Mouse (Mus musculus): ENCODE data around the gene Foxa1.

- TF ChIP-seq CTCF (IDR thresholded peaks at IDR 0.05; ENCODE audit: insufficient read depth, low read length) (no peak), POLR2A (IDR thresholded peaks at IDR 0.05; ENCODE audit: borderline replicate concordance, extremely low read depth, low read depth, low read length) (no peak)
These were observed 2.4 kb upstream of the Foxa1 start for GRCm38 (mm10) chr12:57548981-57549666.
